Mouse (Mus musculus): ENCODE data around the gene Myo18a.

Myo18a gene

DNA sequence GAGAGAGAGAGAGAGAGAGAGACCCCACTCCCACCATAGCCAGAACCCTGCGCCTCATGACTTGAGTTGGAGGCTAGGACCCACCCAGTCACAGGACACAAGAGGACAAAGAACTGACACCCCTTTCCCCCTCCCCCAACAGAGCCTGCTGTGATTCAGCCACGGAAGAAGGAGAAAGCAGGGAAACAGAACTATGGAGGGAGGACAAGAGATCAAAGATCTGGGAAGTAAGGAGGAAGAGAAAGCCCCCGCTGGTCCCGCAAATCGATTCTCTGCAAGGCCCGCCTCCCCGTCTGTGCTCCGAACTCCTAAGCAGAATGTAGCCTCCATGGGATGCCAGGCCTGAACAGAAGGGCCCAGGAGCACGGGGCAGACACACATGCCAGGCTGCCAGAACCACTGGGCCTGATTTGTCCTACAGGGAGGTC is 143.7 kb downstream of the Myo18a start:
- in situ Hi-C loops (cut with MboI; ENCODE audit: unreplicated experiment in 2 of 2), result no loop called here

DNA sequence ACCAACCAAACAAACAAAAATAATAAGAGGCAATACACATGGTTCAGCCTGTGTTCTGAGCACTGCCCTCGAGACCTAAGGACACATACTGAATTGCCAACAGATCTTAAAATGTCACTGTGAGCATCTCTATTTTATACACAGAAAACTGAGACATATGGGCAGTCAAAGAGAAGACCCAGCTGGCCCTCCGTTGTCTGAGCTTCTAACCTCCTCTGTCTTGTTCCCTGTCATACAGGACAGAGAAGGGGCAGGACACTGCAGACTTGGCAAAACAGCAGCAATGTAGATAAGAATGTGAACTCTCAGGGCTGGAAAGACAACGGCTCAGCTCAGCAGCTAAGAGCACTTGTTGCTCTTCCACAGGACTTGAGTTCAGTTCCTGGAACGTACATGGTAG is 145.4 kb downstream of the Myo18a start:
- in situ Hi-C loops (cut with MboI; ENCODE audit: unreplicated experiment in 2 of 2), result no loop called here

GRCm38 (mm10) chr11:77909376-77909775 is 146.3 kb downstream of the Myo18a start:
- in situ Hi-C loops (cut with MboI; ENCODE audit: unreplicated experiment in 2 of 2), result no loop called here

DNA sequence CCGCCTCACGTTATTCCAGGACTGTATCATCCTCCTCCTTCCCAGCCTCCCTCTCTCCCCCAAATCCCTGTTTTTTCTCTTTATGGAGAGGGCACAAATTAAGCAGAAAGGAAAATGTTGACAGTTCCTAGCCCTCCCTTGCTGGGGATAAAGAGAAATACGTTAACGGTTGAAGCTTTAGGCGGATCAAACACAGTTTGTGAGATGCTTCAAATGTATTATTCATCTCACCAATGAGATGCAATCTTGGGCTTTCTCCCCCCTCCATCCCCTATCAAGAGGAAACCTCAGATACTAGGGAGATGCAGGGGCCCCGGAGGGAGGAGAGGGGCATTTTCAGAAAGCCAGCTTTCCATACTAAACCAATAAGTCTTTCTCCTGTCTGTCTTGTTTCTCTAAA is 146.7 kb downstream of the Myo18a start:
- in situ Hi-C loops (cut with MboI; ENCODE audit: unreplicated experiment in 2 of 2), result no loop called here

GRCm38 (mm10) chr11:77913505-77913904 is 150.5 kb downstream of the Myo18a start:
- in situ Hi-C loops (cut with MboI; ENCODE audit: unreplicated experiment in 2 of 2), result no loop called here

DNA sequence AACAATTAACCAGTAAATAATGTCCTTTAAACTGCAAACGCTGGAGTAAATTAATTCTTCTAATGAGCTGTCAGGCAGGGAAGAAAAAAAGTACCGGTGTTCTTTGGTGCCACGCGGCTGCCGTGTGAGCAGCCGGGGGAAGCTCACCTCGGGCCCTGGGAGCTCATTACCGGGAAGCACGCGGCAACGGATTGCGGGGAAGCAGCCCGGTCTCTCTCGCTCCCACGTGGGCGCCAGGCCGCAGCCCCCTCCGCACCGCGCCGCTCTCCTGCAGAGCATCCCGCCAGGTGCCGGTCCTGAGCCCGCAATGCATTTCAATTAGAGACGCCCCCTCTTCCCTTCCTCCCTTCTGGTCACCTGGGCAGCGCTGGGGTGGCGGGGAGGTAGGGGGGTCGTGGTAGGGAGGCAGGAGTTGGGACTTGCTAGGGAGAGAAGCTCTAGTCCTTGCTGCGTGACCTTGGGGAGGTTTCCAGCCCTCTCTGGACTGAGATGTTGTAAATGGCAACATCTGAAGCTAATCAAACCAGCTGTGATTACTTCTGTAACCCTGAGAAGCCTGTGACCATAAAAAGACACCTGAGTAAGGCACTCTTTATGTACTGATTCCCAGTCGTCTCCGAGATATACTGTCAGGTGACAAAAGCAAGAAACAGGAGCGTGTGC is 151.7 kb downstream of the Myo18a start:
- in situ Hi-C loops (cut with MboI; ENCODE audit: unreplicated experiment in 2 of 2), result no loop called here
